Mouse (Mus musculus): ENCODE results near the gene Snx20. TPM values are rescaled to one million over a fixed set of nuclear protein-coding genes. Genes with fewer than 3 reads are reported as not detected.

Snx20 gene
- 1.1 and 1.5 TPM in 2 replicates for polyA plus RNA-seq (2016; fragmentation: Nextera tagmentation; extraction: Ambion mirVana)

DNA sequence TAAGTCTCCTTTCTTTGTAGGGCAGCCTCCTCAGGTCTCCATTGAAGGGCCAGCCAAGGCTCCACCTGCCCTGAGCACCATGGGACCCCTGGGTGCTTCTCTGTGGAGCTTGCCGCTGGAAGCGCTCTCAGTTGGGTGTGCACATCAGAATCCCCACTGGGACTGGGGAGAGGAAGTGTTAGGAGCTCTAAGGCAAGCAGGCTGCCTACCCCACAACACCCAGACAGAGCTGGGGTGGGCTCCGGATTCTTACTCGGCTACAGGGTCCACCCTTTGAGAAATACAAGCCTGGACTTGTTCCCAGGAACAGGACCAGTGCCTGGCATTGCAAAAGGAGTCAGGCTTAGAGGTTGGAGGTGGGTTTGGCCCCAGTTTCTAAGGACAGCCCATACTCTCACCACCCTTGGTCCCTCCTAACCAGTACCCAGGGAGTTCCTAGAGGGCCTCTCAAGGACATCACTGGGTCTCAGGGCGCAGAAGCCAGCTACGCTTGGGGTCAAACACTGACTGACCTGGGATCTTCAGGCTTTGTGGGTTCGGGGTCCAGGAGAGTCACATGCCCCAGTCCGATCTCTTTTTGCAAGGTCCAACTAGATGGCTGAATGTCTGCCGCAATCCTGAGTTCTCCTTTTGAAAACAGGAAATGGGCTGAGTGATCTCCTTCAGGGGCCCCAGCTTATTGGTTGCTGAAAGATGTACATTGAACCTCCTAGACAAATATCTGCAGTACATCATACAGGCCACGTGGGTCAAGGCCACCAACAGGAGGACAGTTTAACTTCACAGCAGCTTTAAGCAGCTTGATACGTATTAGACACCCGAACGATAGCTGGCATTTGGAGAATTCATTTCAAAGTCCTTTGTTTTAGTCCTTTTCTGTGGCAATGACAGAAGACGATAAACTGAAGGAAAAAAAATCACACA, at the start of gene Snx20:
Gene Snx20, minus strand, starts transcription at position 655 of the 924 bp plus-strand sequence.
- Histone ChIP-seq H3K9me3 (no peaks in the 10 kb centered on the region), H3K27ac (no peak within 1 kb of the TSS), H3K36me3 (no peaks in the 10 kb centered on the region), H3K4me2 (replicated peaks) (no peak within 1 kb of the TSS), H3K9ac (no peak within 1 kb of the TSS), H3K4me3 (no peak within 1 kb of the TSS), H3K4me1 (0 out of 2 replicates have a peak, but pooled peaks cover 4% of the 10 kb centered on the region), H3K27me3 (no peaks in the 10 kb centered on the region)
- WGBS, result 77% methylated on average over 14 of the region's 14 CpGs
- ATAC-seq (ENCODE audit: insufficient number of reproducible peaks, insufficient read depth, low FRiP score, low TSS enrichment), result no peak

DNA sequence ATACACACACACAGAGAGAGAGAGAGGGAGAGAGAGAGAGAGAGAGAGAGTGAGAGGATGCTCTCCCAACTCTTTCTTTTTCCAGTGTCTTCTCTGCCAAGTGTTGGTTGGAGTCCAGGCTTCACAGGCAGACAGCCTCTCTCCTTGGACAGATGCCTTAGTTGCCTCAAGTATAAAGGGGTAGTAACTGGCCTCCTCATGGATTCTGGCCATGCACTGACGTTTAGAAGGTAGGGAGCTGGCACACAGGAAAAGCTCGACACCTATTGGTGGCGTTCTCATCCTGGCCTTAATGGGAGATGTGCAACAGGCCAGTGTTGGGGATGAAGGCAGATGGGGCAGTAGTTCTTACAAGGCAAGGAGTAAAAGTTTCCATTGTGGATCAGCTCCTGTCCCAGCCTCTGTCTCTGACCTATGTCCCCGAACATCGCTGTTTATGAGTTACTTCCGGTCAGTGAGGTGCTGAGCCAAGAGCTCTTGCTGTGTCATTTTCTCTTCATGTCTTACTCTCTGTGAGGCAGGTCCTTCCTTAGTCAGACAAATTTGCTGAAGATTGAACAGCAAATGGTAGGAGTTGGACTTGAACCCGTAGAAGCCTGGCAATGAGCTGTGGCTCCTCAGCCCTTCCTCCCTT, 47.8 kb upstream of the Snx20 start:
- WGBS, result 84% methylated on average over 7 of the region's 7 CpGs
- Histone ChIP-seq H3K4me1 (0 out of 2 replicates have a peak, but pooled peaks cover 3% of the 10 kb centered on the region), H3K4me3 (no peak overlapping the region), H3K27ac (no peak overlapping the region), H3K4me2 (replicated peaks) (no peak overlapping the region), H3K27me3 (no peaks in the 10 kb centered on the region), H3K36me3 (no peaks in the 10 kb centered on the region), H3K9me3 (no peaks in the 10 kb centered on the region), H3K9ac (no peak overlapping the region)
- ATAC-seq (ENCODE audit: insufficient number of reproducible peaks, insufficient read depth, low FRiP score, low TSS enrichment), result no peak

DNA sequence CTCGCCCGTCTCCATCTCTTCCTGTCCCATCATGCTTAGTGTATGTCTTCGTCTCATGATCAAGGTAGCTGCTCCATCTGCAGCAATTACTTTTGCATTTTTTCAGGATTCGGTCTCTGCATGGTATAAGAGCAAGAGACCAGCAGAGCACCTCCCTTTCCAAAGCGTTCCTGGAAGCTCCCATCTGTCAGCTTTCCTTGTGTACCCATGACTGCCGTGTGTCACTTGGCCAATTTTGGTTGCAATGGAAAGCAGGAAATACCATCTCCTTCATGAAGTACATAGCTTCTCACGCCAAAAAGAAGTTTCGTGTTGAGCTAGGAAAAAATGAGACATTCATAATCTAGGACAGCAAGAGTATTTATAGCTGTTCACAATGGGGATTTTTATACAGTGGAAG, 45.1 kb upstream of the Snx20 start:
- H3K27me3 ChIP-seq, result no peaks in the 10 kb centered on the region
- H3K9me3 ChIP-seq, result no peaks in the 10 kb centered on the region
- no peak overlapping the region for H3K4me2 ChIP-seq (replicated peaks)
- no peak overlapping the region for H3K9ac ChIP-seq
- H3K27ac ChIP-seq, result no peak overlapping the region
- no peak overlapping the region for H3K4me3 ChIP-seq
- no peaks in the 10 kb centered on the region for H3K36me3 ChIP-seq
- 82% methylated on average over 8 of the region's 8 CpGs for WGBS
- 0 out of 2 replicates have a peak, but pooled peaks cover under 1% of the 10 kb centered on the region for H3K4me1 ChIP-seq
- no peak for ATAC-seq (ENCODE audit: insufficient number of reproducible peaks, insufficient read depth, low FRiP score, low TSS enrichment)

DNA sequence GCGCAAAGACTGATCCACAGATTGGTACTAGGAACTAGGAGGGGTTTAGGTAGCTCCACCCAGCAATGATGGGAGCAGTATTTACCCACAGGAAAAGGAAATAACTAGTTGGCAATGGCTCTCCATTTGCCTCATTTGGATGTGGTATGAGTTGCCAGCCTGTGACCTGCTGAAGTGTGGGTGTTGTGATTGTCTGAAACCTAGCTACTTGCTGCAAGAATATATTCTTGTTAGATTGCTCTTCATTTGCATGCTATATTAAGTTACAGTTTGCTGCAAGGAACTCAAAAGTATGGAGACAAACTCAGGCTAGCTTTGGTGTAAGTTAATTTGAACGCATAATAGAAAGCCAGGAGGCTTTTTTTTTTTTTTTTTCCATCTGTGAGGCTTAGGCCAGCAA, 44.6 kb upstream of the Snx20 start:
- Histone ChIP-seq H3K4me1 (no peaks in the 10 kb centered on the region), H3K9me3 (no peaks in the 10 kb centered on the region), H3K27me3 (no peaks in the 10 kb centered on the region), H3K36me3 (no peaks in the 10 kb centered on the region), H3K4me2 (replicated peaks) (no peak overlapping the region), H3K4me3 (no peak overlapping the region), H3K27ac (no peak overlapping the region), H3K9ac (no peak overlapping the region)
- WGBS, result 89% methylated on average over 2 of the region's 2 CpGs
- no peak for ATAC-seq (ENCODE audit: insufficient number of reproducible peaks, insufficient read depth, low FRiP score, low TSS enrichment)

DNA sequence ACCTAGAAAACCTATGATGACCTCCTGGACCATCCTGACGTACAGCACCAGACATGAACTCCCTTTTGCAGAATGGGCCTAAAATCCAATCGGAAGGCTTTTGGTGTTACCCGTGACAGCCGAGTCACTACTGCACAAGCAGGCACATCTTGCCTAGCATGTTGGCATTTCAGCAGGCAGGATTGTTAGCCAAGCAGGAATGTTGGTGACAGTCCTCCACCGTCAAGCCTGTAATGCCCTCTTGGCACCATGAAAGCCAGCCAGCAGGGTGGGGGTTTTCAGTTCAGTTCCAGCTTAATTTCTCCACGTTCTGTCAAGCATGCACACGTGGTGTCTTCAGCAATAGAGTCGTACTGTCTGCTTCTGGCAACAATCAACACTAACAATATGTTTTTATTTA, 41.1 kb upstream of the Snx20 start:
- Histone ChIP-seq H3K4me1 (no peaks in the 10 kb centered on the region), H3K27ac (0 out of 2 replicates have a peak overlapping the region, but pooled peaks have one; percentile 7), H3K36me3 (no peaks in the 10 kb centered on the region), H3K27me3 (no peaks in the 10 kb centered on the region), H3K9me3 (no peaks in the 10 kb centered on the region), H3K4me2 (replicated peaks) (no peak overlapping the region), H3K9ac (no peak overlapping the region), H3K4me3 (no peak overlapping the region)
- whole genome bisulfite sequencing, result 63% methylated on average over 8 of the region's 8 CpGs
- no peak for ATAC-seq (ENCODE audit: insufficient number of reproducible peaks, insufficient read depth, low FRiP score, low TSS enrichment)

DNA sequence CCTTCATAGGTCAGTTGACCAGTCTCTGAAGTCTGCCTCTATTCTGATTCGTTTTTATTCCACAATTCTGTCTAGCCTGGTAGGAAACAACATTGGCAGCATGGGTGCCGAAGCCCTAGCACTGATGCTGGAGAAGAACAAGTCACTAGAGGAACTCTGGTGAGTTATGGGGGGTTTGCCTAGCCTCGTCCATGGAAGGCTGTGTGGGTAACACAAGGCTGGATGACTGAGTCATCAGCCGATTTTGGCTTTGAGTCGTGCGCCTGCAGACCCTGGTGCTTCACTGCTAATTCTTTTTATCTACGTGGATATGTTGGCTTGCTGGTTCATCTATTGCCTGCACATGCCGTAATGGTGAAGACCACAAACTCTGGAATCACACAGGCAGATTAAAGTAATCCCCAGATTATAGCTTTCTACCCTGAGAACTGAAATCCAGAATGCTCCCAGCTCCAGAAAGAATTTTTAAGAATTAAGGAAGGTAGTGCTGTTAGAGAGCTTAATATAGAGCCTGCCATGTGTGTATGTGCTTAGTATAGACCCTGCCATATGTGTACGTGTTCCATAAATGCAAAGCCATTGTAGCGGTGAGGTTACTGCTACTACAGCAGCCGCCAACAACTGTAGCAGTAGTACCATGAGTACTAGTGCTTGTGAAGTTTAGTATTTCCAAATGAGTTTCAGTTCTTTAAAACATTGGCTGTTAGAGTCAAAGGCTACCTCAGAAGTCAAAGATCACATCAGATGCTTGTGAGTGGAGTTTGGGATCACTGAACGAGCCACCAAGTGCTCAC, 39.6 kb upstream of the Snx20 start:
- Histone ChIP-seq H3K9me3 (no peaks in the 10 kb centered on the region), H3K4me1 (peaks cover 9% of the 10 kb centered on the region; the same call in 1 of the 2 replicates), H3K4me3 (no peak overlapping the region), H3K4me2 (replicated peaks) (no peak overlapping the region), H3K27ac (no peak overlapping the region), H3K9ac (no peak overlapping the region), H3K36me3 (no peaks in the 10 kb centered on the region), H3K27me3 (no peaks in the 10 kb centered on the region)
- no peak for ATAC-seq (ENCODE audit: insufficient number of reproducible peaks, insufficient read depth, low FRiP score, low TSS enrichment)
- 85% methylated on average over 12 of the region's 12 CpGs for WGBS

DNA sequence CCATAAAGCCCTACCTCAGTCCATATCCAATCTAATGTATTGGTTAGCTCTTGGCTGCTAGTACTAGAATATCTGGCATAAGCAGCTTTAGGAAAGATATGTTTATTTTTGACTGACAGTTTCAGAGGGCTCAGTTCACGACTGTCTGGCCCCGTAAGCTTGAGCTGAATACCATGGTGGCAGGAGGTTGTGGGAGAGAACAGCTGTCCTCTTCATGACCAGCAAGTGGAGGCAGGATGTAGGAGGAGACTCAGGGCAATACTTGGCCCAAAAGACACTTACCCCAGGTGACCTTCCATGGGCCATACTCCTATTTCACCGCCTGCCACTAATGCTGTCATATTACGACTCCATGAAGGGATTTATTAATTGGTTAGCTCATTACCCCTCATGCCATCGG, 37.9 kb upstream of the Snx20 start:
- Histone ChIP-seq H3K36me3 (no peaks in the 10 kb centered on the region), H3K9ac (no peak overlapping the region), H3K9me3 (no peaks in the 10 kb centered on the region), H3K4me3 (no peak overlapping the region), H3K4me1 (peaks cover 15% of the 10 kb centered on the region), H3K27ac (no peak overlapping the region), H3K27me3 (no peaks in the 10 kb centered on the region), H3K4me2 (replicated peaks) (no peak overlapping the region)
- ATAC-seq (ENCODE audit: insufficient number of reproducible peaks, insufficient read depth, low FRiP score, low TSS enrichment), result no peak
- WGBS, result 81% methylated on average over 5 of the region's 5 CpGs

DNA sequence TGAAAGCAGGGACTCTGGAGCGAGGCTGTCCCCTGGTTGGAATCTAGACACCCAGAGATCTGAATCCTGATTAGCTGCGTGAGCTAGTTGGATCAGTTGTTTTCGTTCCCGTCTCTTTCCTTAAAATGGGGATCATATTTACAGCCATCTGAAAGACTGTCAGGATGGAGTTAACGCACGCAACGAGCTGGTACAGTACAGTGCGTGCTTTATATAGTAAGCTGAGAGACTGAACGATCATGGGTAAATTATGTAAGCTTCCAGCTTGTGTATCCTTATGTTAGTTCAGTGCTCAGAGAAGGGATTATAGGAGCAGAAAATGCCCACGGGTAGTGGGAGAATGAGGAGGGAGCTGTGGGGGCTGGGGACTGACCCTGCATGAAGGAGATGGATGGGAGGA, 35.6 kb upstream of the Snx20 start:
- H3K9me3 ChIP-seq, result no peaks in the 10 kb centered on the region
- no peaks in the 10 kb centered on the region for H3K27me3 ChIP-seq
- no peak overlapping the region for H3K4me3 ChIP-seq
- ATAC-seq (ENCODE audit: insufficient number of reproducible peaks, insufficient read depth, low FRiP score, low TSS enrichment), result no peak
- no peak overlapping the region for H3K4me2 ChIP-seq (replicated peaks)
- no peak overlapping the region for H3K9ac ChIP-seq
- no peaks in the 10 kb centered on the region for H3K36me3 ChIP-seq
- H3K4me1 ChIP-seq, result peaks cover 22% of the 10 kb centered on the region
- H3K27ac ChIP-seq, result 0 out of 2 replicates have a peak overlapping the region, but pooled peaks have one; percentile 31
- 67% methylated on average over 10 of the region's 10 CpGs for WGBS

DNA sequence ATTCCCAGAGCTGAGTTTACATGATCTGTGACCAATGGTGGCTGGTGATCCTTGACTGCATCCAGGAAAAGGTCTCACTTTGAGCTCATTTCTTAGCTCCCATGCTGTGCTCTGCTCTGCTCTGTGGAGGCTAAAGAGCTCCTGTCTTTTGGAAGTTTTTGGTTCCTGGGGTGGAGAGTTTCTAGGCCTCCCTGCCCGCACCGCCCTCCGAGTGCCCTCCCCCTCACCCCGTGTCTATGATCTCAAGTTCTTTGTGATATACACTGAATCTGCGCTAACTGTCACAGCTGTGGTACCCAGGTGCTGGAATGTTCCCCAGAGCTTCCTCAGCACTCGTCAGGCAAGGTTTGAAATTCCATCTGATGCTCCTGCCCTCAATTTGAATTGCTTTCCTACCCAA, 34.9 kb upstream of the Snx20 start:
- H3K27me3 ChIP-seq, result no peaks in the 10 kb centered on the region
- peaks cover 22% of the 10 kb centered on the region for H3K4me1 ChIP-seq
- no peaks in the 10 kb centered on the region for H3K36me3 ChIP-seq
- no peak overlapping the region for H3K4me3 ChIP-seq
- no peaks in the 10 kb centered on the region for H3K9me3 ChIP-seq
- 0 out of 2 replicates have a peak overlapping the region, but pooled peaks have one; percentile 31 for H3K27ac ChIP-seq
- ATAC-seq (ENCODE audit: insufficient number of reproducible peaks, insufficient read depth, low FRiP score, low TSS enrichment), result no peak
- 58% methylated on average over 6 of the region's 6 CpGs for WGBS
- no peak overlapping the region for H3K9ac ChIP-seq
- no peak overlapping the region for H3K4me2 ChIP-seq (replicated peaks)

DNA sequence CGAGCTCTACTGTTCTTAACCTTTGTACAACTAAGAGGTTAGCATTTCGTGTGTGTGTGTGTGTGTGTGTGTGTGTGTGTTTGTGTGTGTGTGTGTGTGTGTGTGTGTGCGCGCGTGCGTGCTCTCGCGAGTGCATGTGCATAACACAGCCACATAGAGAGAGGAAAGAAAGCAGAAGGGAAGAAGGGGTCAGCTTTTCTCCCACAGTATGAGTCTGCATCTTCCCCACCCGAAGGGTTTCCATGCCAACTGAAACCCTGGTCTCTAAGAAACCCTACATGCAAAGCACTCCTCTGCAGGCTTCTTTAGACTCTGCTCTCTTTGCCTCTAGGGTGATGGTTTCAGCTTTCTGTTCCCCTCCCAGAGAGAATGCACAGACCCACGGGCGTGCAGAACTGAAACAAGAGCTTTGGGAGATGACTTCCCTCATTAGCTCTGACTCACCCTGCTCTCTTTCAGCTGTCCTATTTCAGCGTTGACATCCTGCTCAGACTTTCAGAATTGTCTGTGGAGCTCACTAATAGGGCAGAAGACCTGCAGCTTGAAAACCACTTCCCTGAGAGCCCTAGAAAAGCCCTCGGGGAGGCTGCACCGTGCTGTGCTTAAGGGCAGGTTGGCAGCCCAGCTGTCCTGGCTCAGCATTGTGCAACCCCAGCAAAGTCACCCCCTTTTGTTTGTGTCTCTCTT, 32.6 kb upstream of the Snx20 start:
- no peaks in the 10 kb centered on the region for H3K36me3 ChIP-seq
- H3K9ac ChIP-seq, result no peak overlapping the region
- no peak overlapping the region for H3K4me3 ChIP-seq
- no peaks in the 10 kb centered on the region for H3K9me3 ChIP-seq
- no peak overlapping the region for H3K4me2 ChIP-seq (replicated peaks)
- ATAC-seq (ENCODE audit: insufficient number of reproducible peaks, insufficient read depth, low FRiP score, low TSS enrichment), result peak; percentile 66
- WGBS, result 61% methylated on average over 14 of the region's 14 CpGs
- no peaks in the 10 kb centered on the region for H3K27me3 ChIP-seq
- H3K4me1 ChIP-seq, result peaks cover 22% of the 10 kb centered on the region
- no peak overlapping the region for H3K27ac ChIP-seq

DNA sequence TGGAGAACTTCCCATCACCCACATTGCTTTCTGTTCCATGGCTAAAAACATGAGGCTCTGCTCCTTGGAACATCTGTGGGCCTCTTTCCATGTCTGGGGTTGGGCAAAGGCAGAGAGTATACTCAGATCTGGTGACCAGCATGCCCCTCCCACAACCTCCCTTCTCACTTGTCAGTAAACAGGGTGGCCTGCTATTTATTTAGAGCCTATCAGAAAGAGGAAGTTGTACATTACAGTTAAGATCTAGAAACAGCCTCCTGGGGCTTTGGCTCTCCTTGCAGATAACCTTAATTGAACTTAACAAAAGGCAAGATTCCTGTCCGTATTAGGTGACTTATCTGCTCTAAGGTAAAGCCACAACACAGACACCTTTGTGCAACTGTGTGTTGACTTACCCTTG, 30.5 kb upstream of the Snx20 start:
- Histone ChIP-seq H3K4me2 (replicated peaks) (no peak overlapping the region), H3K4me1 (peaks cover 22% of the 10 kb centered on the region), H3K27me3 (no peaks in the 10 kb centered on the region), H3K36me3 (no peaks in the 10 kb centered on the region), H3K9me3 (no peaks in the 10 kb centered on the region), H3K9ac (no peak overlapping the region), H3K27ac (no peak overlapping the region), H3K4me3 (no peak overlapping the region)
- WGBS, result 63% methylated on average over 1 of the region's 1 CpGs
- ATAC-seq (ENCODE audit: insufficient number of reproducible peaks, insufficient read depth, low FRiP score, low TSS enrichment), result no peak
